Mouse (Mus musculus) hematopoietic multipotent progenitor cell, adult 10-12 weeks (in vitro differentiated cells): ENCODE results near the gene 3110070M22Rik. TPM values are rescaled to one million over a fixed set of nuclear protein-coding genes. Genes with fewer than 3 reads are reported as not detected.

Experiments used
- polyA plus RNA-seq: library from polyadenylated mRNA; stranded (reverse); fragments of >175 nt; gene quantifications from 2 replicates; pipeline ENCODE4 v1.2.3, GENCODE M21; 2012; ENCODE audit warnings: low replicate concordance

The 3110070M22Rik gene
- 0.59 and 2.2 TPM in 2 replicates for polyA plus RNA-seq

GRCm38 (mm10) chr13:119487880-119488580 lies at the start of gene 3110070M22Rik, which contains the start of gene Tmem267:
3110070M22Rik (minus strand) TSS chr13:119488383.
Tmem267 (plus strand) TSS chr13:119488039.

GRCm38 (mm10) chr13:119462596-119463560 lies 25.3 kb downstream of the 3110070M22Rik start, which contains the start of gene 4833420G17Rik:
4833420G17Rik (plus strand) TSS chr13:119462768.

Other genes with a start within 250 kb of the 3110070M22Rik start
- 15.6 and 32.4 TPM in 2 replicates for gene Paip1, start 59.8 kb downstream of the 3110070M22Rik start, polyA plus RNA-seq
- 8.1 and 18.2 TPM in 2 replicates for gene 4833420G17Rik, start 25.6 kb downstream of the 3110070M22Rik start, polyA plus RNA-seq
- 1.1 and 1.2 TPM in 2 replicates for gene Tmem267, start 344 bp downstream of the 3110070M22Rik start, polyA plus RNA-seq
- not detected in 2 replicates for gene Ccl28, start 135.4 kb upstream of the 3110070M22Rik start, polyA plus RNA-seq
- 1.9 and 4.7 TPM in 2 replicates for gene Hmgcs1, start 202.0 kb upstream of the 3110070M22Rik start, polyA plus RNA-seq